27 mouse cellular contexts compared by ENCODE assay signal in the genomic region with DNA sequence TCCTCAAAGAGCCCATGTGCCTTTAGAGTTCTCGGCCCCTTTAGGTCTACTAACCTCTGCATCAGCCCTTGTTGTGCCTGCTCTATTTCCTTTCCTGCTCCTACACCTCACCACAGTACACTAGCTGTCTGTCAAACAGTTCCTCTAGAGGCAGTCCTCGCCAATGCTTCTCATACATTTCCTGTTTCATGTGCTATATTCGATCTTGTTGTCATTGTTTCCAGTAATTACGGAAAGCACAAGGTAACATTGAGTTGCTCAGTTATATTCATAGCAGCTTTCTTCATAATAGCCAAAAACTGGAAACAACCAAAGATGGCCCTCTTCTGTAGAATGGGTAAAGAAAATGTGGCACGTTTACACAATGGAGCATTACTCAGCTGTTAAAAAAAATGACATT.
"Had no signal": no experiment of that assay in that cellular context is flagged by ENCODE, and none has a peak within 500 bp of the region (broad histone marks: within the 10 kb centered on the region; RNA-seq: fewer than 3 reads in every experiment).

No protein-coding gene starts in this region.

- ATAC-seq: forebrain, embryonic 13.5 days; forebrain, embryonic 14.5 days; forebrain, embryonic 15.5 days; forebrain, embryonic 16.5 days; forebrain, postnatal 0 days had no signal

- H3K9ac ChIP-seq: embryonic facial prominence, embryonic 12.5 days; embryonic facial prominence, embryonic 13.5 days; embryonic facial prominence, embryonic 15.5 days; forebrain, embryonic 12.5 days; forebrain, embryonic 13.5 days; forebrain, embryonic 15.5 days; forebrain, postnatal 0 days had no signal

- DNase-seq: cerebellum, adult 9-10 months; cerebellum, adult 9-11 months; cerebellum, postnatal 10 days; cerebellum, postnatal 14 days; cerebellum, postnatal 25 days; cerebellum, postnatal 36 days; embryo, embryonic 11 days; forebrain, postnatal 0 days; gastrocnemius, adult 2 months; gastrocnemius, postnatal 10 days; gastrocnemius, postnatal 14 days; gastrocnemius, postnatal 25 days; gastrocnemius, postnatal 36 days; heart, adult 11 months; heart, adult 18-20 months; heart, adult 2 months had no signal

- H3K4me2 ChIP-seq: embryonic facial prominence, embryonic 12.5 days; embryonic facial prominence, embryonic 13.5 days; embryonic facial prominence, embryonic 15.5 days; forebrain, embryonic 12.5 days; forebrain, embryonic 13.5 days; forebrain, embryonic 15.5 days had no signal

- H3K4me3 ChIP-seq: embryonic facial prominence, embryonic 10.5 days; embryonic facial prominence, embryonic 12.5 days; embryonic facial prominence, embryonic 13.5 days; embryonic facial prominence, embryonic 15.5 days; erythroblast, embryonic 14.5 days; forebrain, embryonic 10.5 days; forebrain, embryonic 12.5 days; forebrain, embryonic 13.5 days; forebrain, embryonic 15.5 days; gastrocnemius, adult 2 months; heart, adult 2 months had no signal

- H3K27me3 ChIP-seq: embryonic facial prominence, embryonic 12.5 days; embryonic facial prominence, embryonic 13.5 days; embryonic facial prominence, embryonic 15.5 days; forebrain, embryonic 12.5 days; forebrain, embryonic 13.5 days; forebrain, embryonic 15.5 days had no signal

- H3K9me3 ChIP-seq: embryonic facial prominence, embryonic 10.5 days; embryonic facial prominence, embryonic 12.5 days; embryonic facial prominence, embryonic 13.5 days; embryonic facial prominence, embryonic 15.5 days; forebrain, embryonic 10.5 days; forebrain, embryonic 12.5 days; forebrain, embryonic 13.5 days; forebrain, embryonic 15.5 days had no signal

- H3K4me1 ChIP-seq: embryonic facial prominence, embryonic 10.5 days; embryonic facial prominence, embryonic 12.5 days; embryonic facial prominence, embryonic 13.5 days; embryonic facial prominence, embryonic 15.5 days; forebrain, embryonic 10.5 days; forebrain, embryonic 12.5 days; forebrain, embryonic 13.5 days; forebrain, embryonic 15.5 days had no signal

- H3K27ac ChIP-seq: embryonic facial prominence, embryonic 10.5 days; embryonic facial prominence, embryonic 12.5 days; embryonic facial prominence, embryonic 13.5 days; embryonic facial prominence, embryonic 15.5 days; forebrain, embryonic 10.5 days; forebrain, embryonic 12.5 days; forebrain, embryonic 13.5 days; forebrain, embryonic 15.5 days; gastrocnemius, adult 2 months; heart, adult 2 months had no signal

- H3K36me3 ChIP-seq: embryonic facial prominence, embryonic 10.5 days; embryonic facial prominence, embryonic 12.5 days; embryonic facial prominence, embryonic 13.5 days; embryonic facial prominence, embryonic 15.5 days; forebrain, embryonic 10.5 days; forebrain, embryonic 12.5 days; forebrain, embryonic 15.5 days had no signal
